Mouse (Mus musculus) gastrocnemius, adult 8-10 months (tissue): ENCODE results near the gene Hs2st1. TPM values are rescaled to one million over a fixed set of nuclear protein-coding genes. Genes with fewer than 3 reads are reported as not detected.
A peak's percentile ranks its signal among the peaks of the same experiment; 100 is the strongest.

ENCODE experiments used
- DNase-seq, 2 experiments: peaks; one replicate each; pipeline ENCODE4 v3.0.0; 2022; ENCODE audit warnings: low spot score in 2 of 2
- total RNA-seq, 4 experiments: library from RNA; stranded (reverse); gene quantifications; 2 replicates each; pipeline ENCODE4 v1.2.4; 2022

The Hs2st1 gene
- total RNA-seq, 4 experiments from 2014 or later, result 10.1 to 12.8 (median 11.7) TPM

DNA sequence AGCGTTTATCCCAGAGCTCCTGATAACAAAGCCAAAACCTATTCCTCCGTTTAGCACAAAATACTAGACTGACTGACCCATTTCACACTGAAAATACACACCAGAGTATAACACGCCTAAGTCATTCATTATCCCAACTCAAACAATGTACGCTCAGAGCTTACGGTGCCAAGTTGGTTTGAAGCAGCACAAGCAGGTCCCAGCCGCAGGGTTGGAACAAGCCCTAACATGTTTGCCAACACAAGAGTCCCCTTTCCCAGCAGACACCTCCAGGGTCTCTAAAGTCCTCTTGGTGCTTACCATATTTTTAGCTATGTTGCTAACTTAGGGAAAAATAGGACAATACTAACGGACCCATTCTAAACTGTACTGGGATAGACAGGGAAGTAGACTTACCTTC is 14.8 kb downstream of the Hs2st1 start:
- no peak for DNase-seq

DNA sequence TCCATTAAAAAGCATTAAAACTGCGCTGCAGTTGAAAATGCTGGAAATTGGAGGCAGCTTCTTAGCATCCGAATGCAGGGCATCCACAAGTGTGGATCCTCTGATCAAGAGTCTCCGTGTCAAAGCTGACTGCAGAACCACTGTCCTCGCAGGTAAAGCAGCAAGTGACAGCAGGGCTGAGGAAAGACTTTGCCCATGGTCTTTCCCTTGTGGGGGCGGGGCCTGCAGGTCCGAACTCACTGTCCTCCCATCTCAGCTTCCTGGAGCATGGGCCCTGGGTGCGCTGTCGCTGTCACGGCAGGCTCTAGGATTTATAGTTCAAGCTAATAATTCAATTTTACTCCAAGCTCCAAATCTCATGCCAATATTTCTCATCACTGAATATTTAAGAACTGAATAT is 15.5 kb downstream of the Hs2st1 start:
- DNase-seq, result no peak

DNA sequence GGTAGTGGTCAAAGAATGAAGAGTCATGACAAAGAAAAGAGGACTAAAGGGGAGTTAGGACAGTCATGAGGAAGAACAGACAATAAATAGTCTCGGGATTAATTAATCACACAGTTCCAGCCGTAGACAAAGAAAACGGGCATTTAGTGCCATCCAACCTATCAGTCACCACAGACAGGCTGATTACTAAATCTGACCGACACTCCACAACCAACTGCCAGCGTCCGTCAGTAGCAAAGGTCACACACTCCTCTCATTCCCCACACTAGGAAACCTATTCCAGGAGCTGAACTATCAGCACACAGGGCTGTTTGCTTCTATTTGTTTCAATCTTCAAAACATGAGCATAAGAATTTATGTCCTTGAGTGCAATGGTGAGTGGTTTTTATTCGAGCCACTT is 16.0 kb downstream of the Hs2st1 start:
- no peak for DNase-seq

DNA sequence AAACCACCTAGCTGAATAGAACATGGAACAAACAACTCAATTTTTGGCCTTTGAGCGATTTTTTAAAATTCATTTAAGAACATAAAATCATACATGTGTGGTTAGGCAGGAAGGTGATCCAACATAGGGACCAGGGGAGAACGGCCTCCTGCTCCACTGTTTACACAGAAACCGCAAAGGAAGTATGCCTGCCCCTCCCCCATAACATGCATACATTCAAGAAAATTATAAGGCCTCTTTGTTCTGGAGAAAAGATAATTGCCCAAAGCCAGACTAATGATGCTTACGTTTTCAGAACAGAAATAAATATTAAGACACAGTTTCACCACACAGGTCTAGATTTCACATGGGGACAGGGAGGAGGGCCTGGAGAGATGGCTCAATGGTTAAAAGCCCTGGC is 18.6 kb downstream of the Hs2st1 start:
- DNase-seq, result no peak

DNA sequence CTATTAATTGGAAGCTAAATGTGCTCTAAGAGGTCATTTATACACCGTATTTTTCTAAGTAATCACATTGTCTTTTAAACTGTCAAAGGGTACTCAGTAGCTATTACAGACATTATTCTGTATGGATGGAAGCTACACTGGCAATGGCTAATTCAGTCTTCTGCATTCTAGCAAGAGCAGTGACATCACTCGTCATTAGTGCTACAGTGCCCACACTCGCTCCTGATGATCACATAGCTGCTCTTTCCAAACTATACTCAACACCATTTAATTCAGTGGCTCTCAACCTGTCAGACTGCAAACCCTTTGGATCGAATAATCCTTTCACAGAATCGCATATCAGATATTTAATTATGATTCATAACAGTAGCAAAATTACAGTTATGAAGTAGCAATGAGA is 19.3 kb downstream of the Hs2st1 start:
- DNase-seq, result no peak

DNA sequence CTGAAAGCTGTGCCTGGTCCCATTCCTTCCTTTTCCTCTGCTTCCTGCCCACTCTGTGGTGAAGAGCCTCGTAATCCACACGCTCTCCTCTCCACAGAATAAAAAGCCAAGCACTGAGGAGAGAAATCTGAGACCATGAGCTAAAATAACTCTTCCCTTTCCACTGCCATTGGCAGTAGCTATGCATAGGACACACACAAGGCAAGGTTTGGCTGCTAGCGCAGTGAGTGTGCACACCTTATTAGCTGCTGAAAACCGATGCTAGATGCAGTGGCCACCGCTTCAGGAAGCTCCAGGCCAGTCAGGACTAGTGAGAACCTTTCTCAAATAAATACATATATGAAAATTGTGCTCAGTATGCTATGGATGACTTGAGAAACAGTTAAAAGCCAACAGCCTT is 19.9 kb downstream of the Hs2st1 start:
- DNase-seq, result peak in 1 of 2 experiments; percentile 47

DNA sequence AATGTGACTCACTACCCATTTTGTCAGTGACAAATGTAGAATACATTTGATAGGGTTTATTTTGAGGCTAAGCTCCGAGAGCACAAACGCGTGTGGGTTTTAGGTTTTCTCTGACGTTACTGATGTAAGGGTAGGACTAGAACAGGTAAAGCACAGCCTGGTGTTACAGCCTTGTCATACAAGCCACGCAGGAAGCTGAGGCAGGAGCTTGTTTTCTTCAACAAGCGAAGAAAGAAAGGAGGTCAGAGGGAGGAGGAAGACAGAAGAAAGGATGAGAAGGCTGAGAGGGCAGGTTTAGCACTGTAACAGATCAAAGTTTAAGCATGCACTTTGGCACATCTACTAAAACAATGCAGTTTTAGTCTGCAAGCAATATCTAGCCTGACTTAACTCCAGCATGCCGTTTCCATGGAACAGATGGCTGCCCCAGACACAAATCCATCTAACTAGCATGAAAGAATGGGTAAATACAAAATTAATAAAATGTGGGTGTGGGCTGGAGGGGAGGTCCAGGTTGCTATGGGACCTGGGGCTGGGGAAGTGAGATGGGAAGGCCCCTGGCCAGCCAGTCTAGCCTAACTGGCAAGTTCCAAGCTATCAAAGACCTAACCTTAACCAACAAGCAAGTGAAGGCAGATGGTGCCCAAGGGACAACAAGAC is 21.7 kb downstream of the Hs2st1 start:
- no peak for DNase-seq

DNA sequence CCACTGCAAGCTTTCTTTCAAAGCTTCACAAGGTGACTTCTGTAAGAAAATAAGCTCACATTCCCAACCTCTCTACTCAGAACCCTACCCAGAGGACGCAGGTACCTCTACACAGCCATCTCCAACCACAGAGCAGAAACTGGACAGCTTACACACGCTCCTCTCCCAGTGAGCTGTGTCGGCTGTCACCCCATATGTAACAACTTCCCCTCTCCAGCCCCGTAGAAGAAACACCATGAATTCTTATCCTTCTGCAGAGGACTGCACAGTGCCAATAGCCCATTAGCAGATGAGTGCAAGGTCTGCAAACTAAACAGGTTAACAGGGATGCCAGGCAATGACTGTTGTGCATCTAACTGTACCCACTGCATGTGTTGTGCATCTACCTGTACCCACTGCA is 23.5 kb downstream of the Hs2st1 start:
- no peak for DNase-seq

DNA sequence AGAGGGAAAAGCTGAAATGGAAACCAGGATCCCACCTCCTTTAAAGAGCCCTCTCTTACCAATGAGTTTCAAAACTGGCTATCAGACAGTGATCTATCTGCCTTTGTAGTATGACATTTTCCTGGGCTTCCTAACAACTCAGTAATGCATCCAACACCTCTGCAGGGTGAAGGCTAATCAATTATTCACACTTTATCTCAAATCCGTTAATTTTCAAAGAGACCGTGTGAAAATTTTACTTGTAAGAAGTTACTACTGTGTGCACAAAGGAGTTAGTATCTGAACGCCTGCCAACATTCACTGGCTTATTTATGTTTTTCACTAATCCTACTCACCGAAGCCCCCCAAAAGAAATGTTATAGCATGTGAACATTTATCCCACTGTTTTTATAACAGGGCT is 24.1 kb downstream of the Hs2st1 start:
- no peak for DNase-seq

DNA sequence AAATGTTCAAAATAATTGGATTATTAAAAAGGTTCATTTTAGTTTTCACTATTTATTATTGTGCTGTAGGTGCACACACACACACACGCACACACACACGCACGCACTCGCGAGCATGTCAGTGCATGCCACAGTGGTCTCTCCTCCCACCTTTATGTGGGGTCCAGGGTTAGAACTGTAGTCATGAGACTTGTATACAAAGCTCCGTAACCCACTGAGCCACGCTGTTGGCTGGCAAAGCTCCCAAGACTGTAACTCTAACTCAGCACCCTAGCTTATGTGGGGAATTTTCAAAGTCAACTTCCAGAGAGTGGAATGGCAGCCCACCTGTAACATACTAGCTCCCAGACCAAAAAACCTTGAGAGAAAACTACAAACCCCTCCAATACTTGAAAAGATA is 24.8 kb downstream of the Hs2st1 start:
- no peak for DNase-seq

DNA sequence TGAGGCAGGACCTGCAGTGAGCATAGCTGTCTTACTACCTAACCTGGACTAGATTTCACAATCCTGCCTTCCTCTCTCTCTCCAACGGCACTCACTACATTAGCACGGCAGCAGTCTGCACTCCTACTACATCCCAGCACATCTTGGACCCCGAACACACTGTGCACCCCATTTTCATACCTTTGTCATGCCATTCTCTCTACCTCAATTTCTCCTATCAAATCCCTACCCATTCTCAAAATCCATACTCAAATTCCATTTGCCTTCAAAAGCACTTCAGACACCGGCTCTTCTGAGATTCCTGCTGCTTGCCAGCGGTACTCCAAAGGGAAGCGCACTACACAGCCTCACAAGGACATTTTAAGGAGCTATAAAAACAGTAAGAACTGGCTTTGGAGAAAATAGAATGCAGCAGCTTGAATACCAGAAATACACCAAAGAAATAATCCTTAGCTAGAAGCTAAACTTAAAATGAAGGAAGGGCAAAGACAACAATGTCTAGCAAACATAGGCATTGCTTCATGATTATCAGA is 28.0 kb downstream of the Hs2st1 start:
- no peak for DNase-seq

DNA sequence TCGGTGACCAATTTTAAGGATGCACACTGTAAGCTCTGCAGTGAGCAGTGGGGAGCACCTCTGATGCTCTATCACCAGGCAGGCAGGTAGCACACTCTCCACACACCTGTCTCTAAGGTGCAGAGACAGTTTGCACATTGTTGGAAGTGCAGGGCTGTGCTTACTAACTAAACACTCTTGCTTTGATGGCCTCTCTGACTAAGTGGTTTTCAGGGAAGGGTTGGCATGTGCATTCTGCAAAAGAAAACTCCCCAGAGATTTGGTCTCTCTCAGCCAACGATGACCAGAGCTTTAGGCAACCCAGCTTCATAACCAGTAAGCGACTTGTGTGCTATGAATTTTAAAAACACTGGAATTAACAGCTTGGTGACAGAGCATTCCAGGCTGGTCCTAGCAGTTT is 29.2 kb downstream of the Hs2st1 start:
- DNase-seq, result no peak

DNA sequence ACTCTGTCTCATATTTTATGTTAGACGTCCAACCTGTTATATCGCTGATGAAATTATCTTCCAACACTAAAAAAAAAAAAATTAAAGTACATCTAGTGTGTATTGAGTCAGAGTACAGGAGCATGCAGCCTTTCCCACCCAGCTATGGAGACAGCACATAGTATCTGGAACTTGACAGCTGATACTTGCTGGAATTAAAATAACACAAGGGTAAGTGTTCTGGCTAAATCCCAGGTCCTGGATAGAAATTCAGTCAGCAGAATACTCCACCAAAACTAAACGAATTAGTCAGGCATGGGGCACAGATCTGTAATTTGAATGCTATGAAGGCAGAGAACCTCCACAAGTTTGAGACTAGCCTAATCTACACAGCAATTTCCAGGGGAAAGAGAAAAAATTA is 30.9 kb downstream of the Hs2st1 start:
- DNase-seq, result no peak

DNA sequence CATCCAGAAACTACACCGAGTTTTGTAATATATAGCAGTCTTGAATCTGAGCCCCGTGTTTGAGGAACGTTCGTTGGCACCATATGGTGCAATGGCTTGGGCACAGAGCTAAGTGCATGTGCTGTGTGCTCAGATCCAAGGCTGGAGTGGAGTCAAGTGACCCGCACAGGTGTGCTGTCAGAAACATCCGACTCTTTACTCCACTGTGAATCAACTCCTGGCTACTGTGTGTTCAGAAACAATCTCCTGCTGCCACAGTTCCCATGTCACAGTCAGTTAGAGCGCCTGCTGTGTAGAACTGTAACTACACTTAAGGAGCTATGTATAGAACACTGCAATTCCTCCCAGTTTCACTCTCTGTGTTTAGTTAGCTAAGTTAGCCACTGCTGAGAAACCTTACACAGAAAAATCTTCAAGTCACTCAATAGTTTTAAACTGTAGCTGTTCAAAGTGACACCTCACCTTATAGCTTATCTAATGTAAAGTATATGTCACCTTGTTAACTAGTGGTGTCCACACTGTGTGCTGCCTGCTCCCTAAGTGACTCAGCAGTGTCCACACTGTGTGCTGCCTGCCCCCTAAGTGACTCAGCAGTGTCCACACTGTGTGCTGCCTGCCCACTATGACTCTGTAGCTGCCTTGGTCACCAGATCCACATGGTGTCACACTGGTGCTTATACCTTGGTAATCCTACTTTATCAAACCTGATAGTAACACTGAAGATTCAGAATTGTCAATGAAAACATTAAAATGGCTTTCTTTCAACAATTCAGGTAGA is 32.7 kb downstream of the Hs2st1 start:
- DNase-seq, result no peak

DNA sequence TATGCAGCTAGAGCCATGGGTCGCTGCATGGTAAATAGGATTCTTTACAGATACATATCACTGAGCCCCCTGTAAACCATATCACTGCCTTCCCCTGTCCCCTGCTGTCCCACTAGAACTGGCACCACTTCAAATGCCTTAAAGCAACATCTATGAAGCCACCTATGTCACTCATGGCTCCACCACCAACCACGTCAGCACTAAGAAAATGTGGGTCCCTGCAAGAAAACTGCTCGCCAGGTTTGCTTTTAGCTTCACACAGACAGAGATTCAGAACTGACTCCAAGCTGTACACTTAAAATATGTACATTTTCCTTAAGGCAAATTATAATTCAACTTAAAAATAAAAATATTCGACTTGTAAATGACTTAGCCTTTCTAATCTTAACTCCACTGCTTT is 34.9 kb downstream of the Hs2st1 start:
- DNase-seq, result no peak

DNA sequence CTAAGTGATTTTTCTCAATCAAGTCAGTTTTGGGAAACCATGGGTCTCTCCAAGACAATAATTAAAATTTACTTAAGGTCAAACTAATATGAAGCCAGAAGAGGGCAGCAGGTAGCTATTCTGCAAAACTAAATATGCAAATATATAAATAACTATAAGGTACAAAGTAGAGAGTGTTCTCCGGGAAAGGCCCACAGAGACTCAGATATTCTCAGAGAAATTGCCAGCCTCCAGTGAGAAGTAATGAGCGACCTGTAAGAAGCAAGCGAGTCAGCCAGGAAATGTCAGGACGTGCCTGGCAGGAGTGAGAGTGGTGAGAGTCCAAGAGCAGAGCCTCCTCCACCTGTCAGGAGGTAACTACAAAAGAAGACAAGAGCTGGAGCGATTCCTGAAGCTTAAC is 39.0 kb downstream of the Hs2st1 start:
- no peak for DNase-seq

DNA sequence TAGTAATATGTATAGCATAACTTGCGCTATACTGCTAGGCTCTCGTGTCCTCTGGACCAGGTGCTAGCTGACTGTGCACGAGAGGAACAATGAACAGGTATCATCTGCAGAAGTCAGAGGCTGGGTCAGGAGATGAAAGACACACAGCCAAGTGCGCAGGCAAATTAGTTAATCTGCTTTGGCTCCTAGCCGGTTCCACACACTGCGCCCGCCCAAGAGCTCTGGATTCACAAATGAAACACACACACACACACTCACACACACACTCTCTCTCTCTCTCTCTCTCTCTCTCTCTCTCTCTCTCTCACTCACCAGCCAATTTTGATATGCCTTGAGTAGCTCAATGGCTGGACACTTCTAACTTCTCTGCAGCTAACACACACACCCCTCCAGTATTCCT is 42.1 kb downstream of the Hs2st1 start:
- DNase-seq, result no peak

DNA sequence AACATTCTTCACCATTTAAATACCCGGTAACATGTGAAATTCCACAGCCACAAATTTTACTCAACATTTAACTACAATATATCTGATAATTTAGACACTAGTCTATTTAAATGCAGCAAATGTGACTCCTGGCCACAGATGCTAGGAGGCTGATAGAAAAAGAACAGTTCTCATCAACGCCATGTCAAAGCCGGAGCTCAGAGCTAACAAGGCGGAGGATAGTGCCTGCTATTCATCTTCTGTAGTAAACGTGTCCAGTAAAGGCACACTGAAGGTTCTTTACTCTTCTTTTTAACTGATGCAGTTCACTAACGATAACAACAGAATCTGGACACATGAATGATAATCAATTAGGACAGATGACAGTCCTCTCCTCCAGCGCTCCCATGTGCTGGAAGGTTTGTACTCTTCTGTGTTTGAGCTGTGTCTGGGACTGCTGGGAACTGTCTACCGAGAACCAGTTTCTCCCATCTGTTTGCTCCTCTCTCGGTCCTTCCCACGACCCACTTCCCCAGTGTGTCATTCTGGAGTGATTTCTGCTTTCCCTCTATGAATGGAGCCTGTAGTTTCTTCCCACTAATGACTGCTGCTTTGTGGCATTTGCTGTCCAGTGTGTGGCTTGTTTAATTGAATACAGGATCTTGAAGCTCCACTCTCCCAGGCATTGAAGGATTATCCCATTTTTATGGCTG is 50.3 kb downstream of the Hs2st1 start:
- no peak for DNase-seq

DNA sequence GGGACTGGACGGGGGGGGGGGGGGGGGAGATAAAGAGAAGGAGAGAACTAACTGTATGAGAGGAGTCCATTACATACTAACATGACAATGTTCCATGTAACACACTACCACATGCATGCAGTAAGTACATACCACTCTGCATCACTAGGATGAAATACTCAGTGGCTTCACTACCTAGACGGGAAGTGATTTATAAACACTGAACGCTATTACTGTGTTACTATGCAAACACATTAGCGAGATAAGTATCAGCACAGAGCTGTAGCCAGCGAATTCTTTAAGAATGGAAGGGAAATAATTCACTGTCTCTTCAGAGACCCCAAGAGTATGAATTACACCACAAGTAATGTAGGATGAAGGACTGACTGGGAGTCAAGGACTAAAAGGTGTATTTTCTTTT is 51.1 kb downstream of the Hs2st1 start:
- no peak for DNase-seq

DNA sequence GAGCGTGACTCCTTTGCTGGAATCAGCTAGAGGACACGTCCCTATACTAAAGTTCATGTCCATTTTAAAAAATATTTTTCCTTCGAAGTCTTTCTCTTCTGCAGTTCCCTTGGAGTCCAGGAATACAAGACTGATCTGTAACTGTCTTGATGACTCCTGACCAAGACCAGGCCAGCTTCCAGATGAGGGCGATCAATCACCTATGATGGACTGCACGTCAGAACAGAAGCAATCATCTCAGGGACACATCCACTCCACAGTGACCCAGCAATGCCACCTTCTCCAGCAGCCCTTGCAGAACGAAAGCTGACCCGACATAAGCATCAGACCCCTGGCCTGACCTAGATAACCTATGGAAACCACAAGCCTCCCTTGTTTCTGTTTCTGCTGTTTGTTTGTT is 54.7 kb downstream of the Hs2st1 start:
- DNase-seq, result no peak

DNA sequence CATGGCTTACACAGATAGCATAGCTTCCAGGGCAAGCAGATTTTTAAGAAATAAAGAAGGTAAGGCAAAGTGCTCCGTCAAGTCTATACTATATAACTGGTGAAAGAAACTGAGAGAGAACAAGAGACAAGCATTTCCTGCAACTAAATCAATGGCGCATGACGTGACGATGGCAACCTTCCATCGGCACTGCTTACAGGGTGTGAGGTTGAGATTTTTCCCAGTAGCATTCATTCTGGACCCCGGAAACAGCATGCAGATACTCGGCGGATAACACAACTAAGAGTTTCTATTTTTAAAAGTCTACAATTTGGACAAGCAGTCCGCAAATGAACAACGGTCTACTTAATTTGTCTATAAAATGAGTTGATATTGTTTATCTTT is 55.9 kb downstream of the Hs2st1 start:
- no peak for DNase-seq
